In the genomic region with DNA sequence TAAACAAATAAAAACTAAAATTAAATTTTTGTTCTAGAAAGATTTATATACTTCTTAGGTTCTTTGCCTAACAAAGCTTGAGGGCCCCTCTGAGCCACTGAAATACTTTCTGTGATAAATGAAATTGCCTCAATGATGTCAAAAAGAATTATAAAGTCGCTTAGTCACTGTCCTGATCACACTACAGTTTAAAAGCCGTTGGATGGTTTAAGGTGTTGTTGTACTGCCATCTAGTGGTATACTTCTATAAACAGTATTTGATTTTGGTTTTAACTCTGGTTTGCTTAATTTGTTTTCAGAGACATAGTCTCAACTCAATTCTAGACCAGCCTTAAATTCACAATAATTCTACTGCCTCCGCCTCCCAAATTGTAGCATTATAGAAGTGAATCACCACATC, we compare ENCODE assay signal across 9 mouse cellular contexts.
DNase-seq lines count a peak whose midpoint lies in the region; ATAC-seq and TF ChIP-seq lines count a peak whose summit lies in the region.
"Had no signal": no experiment of that assay in that cellular context is flagged by ENCODE, and none has a peak within 500 bp of the region (broad histone marks: within the 10 kb centered on the region; RNA-seq: fewer than 3 reads in every experiment).

No protein-coding gene starts in this region.

- H3K4me2 ChIP-seq in hindbrain, embryonic 15.5 days: no peak overlapping the region
- no peak overlapping the region for H3K4me2 ChIP-seq in hindbrain, embryonic 13.5 days

- TF ChIP-seq CTCF in thymus, adult 2 months (IDR thresholded peaks at IDR 0.05; ENCODE audit: borderline replicate concordance, control insufficient read depth, extremely low read depth, insufficient read depth, low read length, poor library complexity): no peak

- no peaks in the 10 kb centered on the region for H3K27me3 ChIP-seq in hindbrain, embryonic 15.5 days
- H3K27me3 ChIP-seq in hindbrain, embryonic 13.5 days: no peaks in the 10 kb centered on the region
- H3K27me3 ChIP-seq in thymus, adult 2 months (ENCODE audit: control insufficient read depth, insufficient read depth, low read length): no peaks in the 10 kb centered on the region

- 26% methylated on average over 3 of the region's 3 CpGs for whole genome bisulfite sequencing in hindbrain, embryonic 15.5 days
- WGBS in hindbrain, embryonic 13.5 days: 25% methylated on average over 3 of the region's 3 CpGs
- WGBS in thymus, adult 2 months: 16% methylated on average over 3 of the region's 3 CpGs

- no peaks in the 10 kb centered on the region for H3K4me1 ChIP-seq in hindbrain, embryonic 15.5 days (replicated peaks)
- no peaks in the 10 kb centered on the region for H3K4me1 ChIP-seq in hindbrain, embryonic 13.5 days (replicated peaks)
- H3K4me1 ChIP-seq in thymus, adult 2 months (replicated peaks; ENCODE audit: control insufficient read depth, insufficient read depth, low read length): no peaks in the 10 kb centered on the region

- H3K9ac ChIP-seq in hindbrain, embryonic 15.5 days: no peak overlapping the region
- H3K9ac ChIP-seq in hindbrain, embryonic 13.5 days: no peak overlapping the region

- H3K36me3 ChIP-seq in hindbrain, embryonic 15.5 days: no peaks in the 10 kb centered on the region
- no peaks in the 10 kb centered on the region for H3K36me3 ChIP-seq in hindbrain, embryonic 13.5 days
- no peaks in the 10 kb centered on the region for H3K36me3 ChIP-seq in thymus, adult 2 months (ENCODE audit: control insufficient read depth, insufficient read depth, low read length)

- no peak for TF ChIP-seq POLR2A in thymus, adult 2 months (IDR thresholded peaks at IDR 0.05; ENCODE audit: control insufficient read depth, extremely low read depth, insufficient read depth, low read length, poor library complexity)

- H3K4me3 ChIP-seq in hindbrain, embryonic 15.5 days: no peak overlapping the region
- H3K4me3 ChIP-seq in hindbrain, embryonic 13.5 days: no peak overlapping the region
- no peak overlapping the region for H3K4me3 ChIP-seq in thymus, adult 2 months (ENCODE audit: control insufficient read depth, insufficient read depth, low read length)

- H3K9me3 ChIP-seq in hindbrain, embryonic 15.5 days: no peaks in the 10 kb centered on the region
- no peaks in the 10 kb centered on the region for H3K9me3 ChIP-seq in hindbrain, embryonic 13.5 days

- DNase-seq in A20 (ENCODE audit: low read depth, low spot score) (peak; percentile 54), ZHBTc4 (ENCODE audit: low read depth, low spot score) (peak; percentile 61)
- DNase-seq in thymus, adult 2 months: no peak
- DNase-seq in adrenal gland, adult 2 months: no peak
- DNase-seq in adrenal gland, postnatal 14 days: no peak
- DNase-seq: kidney, postnatal 25 days had no signal

- peak; percentile 42; the same call in 1 of the 2 replicates for ATAC-seq in hindbrain, embryonic 15.5 days (ENCODE audit: low FRiP score, low read depth)
- no peak for ATAC-seq in hindbrain, embryonic 13.5 days (ENCODE audit: low FRiP score)
- ATAC-seq in inflammation-experienced regulatory T-cells, adult 6 months: peak; percentile 52

- no peak overlapping the region for H3K27ac ChIP-seq in hindbrain, embryonic 15.5 days (replicated peaks)
- H3K27ac ChIP-seq in hindbrain, embryonic 13.5 days: no peak overlapping the region
- no peak overlapping the region for H3K27ac ChIP-seq in thymus, adult 2 months (ENCODE audit: control insufficient read depth, insufficient read depth, low read length)

Comparison
In these comparisons a context has a peak if more than half of its experiments do, and no peak if none do; other contexts are left out.
1. DNase-seq: peak in A20 (single experiment) and ZHBTc4 (single experiment); none in thymus, adult 2 months (single experiment), adrenal gland, adult 2 months (single experiment) and adrenal gland, postnatal 14 days (single experiment).